Mouse (Mus musculus) kidney, postnatal 10 days (tissue): ENCODE data around the gene Polr2j.

Source experiments
- DNase-seq: peaks from one replicate; pipeline ENCODE4 v3.0.0; 2021; ENCODE audit warnings: mixed read lengths

Gene Polr2j

GRCm38 (mm10) chr5:136169626-136170511, 53.4 kb downstream of the Polr2j start:
- DNase-seq, result peak; percentile 55

- DNase-seq, result peak; percentile 91
These were observed 54.3 kb downstream of the Polr2j start, which contains the start of gene Orai2 for GRCm38 (mm10) chr5:136170512-136171362. Gene Orai2 (minus strand): TSS chr5:136170713.

GRCm38 (mm10) chr5:136171363-136172341, 55.2 kb downstream of the Polr2j start:
- no peak for DNase-seq
